Mouse (Mus musculus) CD8-positive naive resting alpha-beta T cell, adult 2 months (primary cell): ENCODE results near the gene Gm15517.
"Not testable (repeated sequence)": the region's sequence is repeated elsewhere in the genome, so short reads cannot be mapped to it uniquely, and the experiment has no call there.

Experiments
- DNase-seq, 2 experiments: peaks; one replicate each; pipeline ENCODE4 v3.0.0; 2022; ENCODE audit warnings: low read depth in 2 of 2, low spot score in 2 of 2

Gene Gm15517

DNA sequence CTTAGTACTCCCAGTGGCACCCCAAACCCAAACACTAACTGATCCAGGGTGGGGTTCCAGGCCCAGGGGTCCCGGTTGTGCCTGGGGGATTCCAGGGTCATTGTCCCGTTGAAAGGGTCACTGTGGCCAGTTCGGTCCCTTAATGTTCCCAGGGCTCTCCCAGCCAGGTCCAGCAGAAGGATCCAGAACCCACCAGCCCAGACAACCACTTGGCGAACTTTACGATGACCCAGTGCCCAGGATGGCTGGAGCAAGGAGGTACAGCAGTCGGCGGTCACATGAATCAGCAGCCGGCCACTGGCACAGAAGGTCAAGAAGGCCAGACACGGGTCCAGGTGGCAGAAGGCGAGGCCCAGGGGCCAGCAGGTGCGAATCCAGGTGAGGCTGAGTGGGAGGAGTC, 6.9 kb downstream of the Gm15517 start:
- DNase-seq = no peak

- DNase-seq = no peak
These were observed 8.2 kb downstream of the Gm15517 start for GRCm38 (mm10) chr7:44269397-44269796.

- no peak for DNase-seq
These were observed 10.1 kb downstream of the Gm15517 start for GRCm38 (mm10) chr7:44271309-44271708.

DNA sequence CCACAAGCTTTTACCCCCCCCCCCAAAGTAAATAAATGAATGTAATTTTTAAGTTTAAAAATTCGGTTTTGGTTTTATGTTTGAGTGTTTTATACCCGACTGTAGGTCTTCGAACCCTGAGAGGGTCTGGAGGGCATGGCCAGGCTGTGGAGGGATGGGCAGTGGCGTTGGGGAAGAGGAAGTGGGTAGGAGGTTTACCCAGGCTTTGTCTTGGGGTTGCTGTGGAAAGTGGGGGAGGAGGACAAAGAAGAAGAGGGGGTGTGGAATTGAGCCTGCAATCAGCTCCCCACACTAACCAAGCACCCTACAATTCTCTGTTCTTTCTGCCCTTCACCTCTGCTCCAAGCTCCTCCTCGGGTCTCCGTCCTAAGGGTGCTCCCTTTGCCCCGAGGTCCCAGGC, 11.3 kb downstream of the Gm15517 start:
- DNase-seq = no peak

GRCm38 (mm10) chr7:44273446-44273845, 12.2 kb downstream of the Gm15517 start:
- DNase-seq = no peak

DNA sequence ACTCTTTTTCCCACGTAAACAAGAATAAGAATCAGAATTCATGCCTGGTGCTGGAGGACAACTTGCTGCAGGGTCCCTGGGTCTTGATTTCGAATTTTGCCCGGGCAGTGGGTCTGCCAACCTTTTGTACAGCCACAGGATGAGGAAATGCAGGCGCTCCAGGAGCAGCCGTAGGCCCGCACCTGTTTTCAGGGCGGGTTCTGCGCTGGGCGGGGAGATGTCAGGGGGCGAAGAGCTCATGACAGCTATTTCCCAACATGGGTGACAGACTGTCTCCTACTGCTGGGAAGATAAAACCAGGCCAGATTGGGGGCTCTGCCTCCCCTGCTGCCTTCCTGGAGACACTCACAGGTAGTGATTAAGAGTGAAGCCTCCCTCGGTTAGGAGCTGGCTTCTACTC, 12.8 kb downstream of the Gm15517 start:
- DNase-seq = no peak

- DNase-seq = no peak
These were observed 14.3 kb downstream of the Gm15517 start for GRCm38 (mm10) chr7:44275546-44275945.

DNA sequence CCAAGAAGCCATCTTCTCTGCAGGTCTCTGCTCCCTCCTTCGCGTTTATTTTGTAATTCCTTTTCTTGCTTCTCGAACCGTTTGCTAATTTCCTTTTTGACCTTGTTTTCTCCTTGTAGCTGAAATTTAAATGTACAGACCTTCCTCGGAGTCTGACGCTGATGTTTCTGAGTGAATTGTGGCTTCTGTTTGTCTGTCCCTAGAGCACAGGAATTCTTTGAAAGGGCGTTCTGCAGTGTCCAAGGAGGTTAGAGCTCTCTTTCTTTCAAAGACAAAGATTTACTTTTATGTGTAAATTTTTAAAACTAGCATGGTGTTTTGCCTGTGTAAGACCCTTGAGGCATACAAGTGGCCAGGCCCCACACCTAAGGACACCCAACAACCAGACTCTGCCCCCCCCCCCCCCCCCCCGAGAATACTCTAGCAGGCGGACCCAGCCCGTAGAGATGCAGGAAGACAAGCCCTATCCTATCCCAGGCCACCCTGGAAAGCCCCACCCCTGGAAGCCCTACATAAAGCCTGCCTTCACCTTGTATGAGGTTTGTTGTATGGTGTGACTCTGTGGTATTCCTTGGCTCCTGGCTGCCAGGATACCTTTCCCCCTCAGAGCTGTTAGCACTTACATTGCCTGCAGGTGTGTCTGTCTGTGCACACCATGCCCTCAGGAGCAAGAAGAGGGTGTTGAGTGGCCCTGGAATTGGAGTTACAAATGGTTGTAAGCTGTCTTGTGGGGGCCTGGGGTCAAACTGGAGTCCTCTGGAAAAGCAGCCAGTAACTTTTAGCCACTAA, 15.4 kb downstream of the Gm15517 start:
- no peak for DNase-seq

DNA sequence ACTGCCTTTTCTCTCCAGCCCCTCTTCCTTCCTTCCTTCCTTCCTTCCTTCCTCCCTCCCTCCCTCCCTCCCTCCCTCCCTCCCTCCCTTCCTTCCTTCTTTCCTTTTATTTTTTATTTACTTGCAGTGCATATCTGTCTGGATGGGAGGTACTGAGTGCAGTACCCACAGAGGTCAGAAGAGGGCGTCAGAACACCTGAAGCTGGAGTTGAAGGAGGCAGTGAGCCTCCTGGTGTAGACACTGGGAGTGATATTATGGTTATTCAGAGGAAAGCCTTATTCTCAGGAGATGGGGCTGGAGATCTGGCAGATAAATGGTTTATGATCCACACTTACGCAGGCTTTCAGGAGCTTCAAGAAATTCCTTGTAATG, 16.0 kb downstream of the Gm15517 start:
- DNase-seq = peak in 1 of 2 experiments; percentile 42

DNA sequence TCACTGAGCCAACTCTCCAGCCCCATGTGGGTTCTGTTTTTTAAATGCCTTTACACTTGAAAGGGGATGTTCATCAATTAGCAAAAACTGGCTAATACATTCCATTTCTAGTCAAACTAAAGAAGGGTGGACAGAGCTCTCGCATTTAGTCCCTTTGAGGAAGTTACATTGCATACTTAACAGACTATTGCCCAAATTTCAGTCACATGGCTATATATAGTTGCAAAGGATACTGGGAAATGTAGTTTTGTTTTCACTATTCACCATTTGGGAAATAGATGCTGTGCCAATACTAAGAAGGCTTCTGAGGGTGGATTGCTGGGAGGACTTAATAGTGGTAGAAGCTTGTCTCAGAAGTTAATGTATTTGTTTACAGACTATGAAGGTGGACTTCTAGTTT, 19.7 kb downstream of the Gm15517 start:
- DNase-seq = no peak

GRCm38 (mm10) chr7:44281586-44281985, 20.3 kb downstream of the Gm15517 start:
- no peak for DNase-seq

DNA sequence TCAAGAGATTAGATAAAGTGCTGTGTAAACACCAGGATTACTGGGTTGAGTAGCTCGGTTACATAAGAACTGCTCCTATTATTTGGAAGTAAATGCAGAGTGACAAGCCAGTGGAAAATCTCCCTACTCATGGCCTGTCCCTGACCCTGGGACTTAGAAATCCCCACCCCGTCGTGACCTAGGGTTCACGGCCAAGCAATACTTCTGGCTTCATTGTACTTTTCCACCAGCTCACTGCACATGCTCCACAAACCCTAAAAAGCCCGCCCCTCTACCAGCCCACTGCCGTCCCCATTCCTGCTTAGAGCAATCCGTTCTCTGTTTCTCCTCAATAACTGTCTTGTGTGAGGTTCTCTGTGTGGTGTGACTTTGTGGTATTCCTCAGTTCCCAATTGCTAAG, 26.5 kb downstream of the Gm15517 start:
- DNase-seq = no peak

- DNase-seq = no peak
These were observed 29.7 kb downstream of the Gm15517 start for GRCm38 (mm10) chr7:44290986-44291385.

- DNase-seq = no peak
These were observed 30.2 kb downstream of the Gm15517 start for GRCm38 (mm10) chr7:44291418-44291817.

GRCm38 (mm10) chr7:44297501-44297900, 36.3 kb downstream of the Gm15517 start:
- DNase-seq = not testable (repeated sequence)

DNA sequence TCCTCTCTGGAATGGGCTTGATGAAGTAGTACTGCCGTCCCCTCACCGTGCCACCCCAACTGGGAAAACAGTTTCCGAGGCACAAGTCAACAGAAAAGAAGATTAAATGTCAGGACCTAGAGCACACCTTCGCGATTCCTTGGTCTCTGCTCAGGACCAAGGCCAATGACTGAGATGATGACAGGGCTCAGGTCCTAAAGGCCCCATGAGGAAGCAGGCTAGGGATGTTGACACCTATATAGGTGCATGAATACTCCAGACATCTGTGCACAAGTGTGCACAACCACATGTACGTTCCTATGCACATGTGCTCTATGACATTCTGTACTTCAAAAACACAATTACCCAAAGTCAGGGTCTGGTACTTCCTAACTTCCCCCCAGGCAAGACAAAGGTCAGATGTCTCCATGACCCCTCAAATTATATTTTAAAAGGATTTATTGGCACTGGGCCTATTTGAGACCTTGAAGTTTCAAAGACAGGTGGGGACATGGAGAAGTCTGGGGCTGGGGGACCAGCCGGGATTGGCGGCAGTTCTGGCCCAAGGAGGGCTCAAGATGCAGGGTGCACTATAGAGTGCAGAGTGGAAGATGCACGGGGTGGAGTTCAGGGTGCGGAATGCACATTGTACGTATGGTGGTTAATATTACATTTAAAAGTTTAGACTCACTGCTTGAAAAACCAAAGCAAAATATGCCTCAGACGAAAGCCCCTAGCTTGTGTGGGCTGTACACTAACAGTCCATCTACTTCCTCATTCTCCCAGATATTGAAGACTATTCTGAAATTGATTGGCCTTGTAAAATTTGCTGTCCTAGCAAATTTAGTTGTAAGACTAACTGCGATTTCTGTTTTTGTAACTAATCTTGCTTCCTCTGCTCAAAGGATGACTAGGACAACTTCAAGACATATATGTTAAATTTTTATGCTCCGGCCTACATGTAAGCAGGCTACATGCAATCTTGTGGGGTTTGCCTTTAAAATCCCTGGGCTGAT, 42.4 kb downstream of the Gm15517 start:
- DNase-seq = no peak

- no peak for DNase-seq
These were observed 43.2 kb downstream of the Gm15517 start for GRCm38 (mm10) chr7:44304463-44304774.

GRCm38 (mm10) chr7:44304775-44305641, 43.8 kb downstream of the Gm15517 start:
- DNase-seq = peak; percentile 94 to 95

GRCm38 (mm10) chr7:44305686-44306085, 44.4 kb downstream of the Gm15517 start:
- DNase-seq = no peak

- no peak for DNase-seq
These were observed 45.4 kb downstream of the Gm15517 start, which contains the start of gene Clec11a for GRCm38 (mm10) chr7:44306516-44307240. Gene Clec11a, minus strand, starts transcription at chr7:44306902.
